ENCODE assay signal across 11 mouse cellular contexts in genomic region chr17:71290486-71291410, GRCm38 (mm10). TPM values are rescaled to one million over a fixed set of nuclear protein-coding genes. Genes with fewer than 3 reads are reported as not detected.
DNase-seq lines count a peak whose midpoint lies in the region; ATAC-seq lines count a peak whose summit lies in the region.
"Had no signal": no experiment of that assay in that cellular context is flagged by ENCODE, and none has a peak within 500 bp of the region (broad histone marks: within the 10 kb centered on the region; RNA-seq: fewer than 3 reads in every experiment).

No protein-coding gene starts in this region.

- intact Hi-C loops in heart, postnatal 25 days (cut with DNase I) = no loop called here
- intact Hi-C loops in gastrocnemius, postnatal 36 days (cut with DNase I) = no loop called here

- H3K4me3 ChIP-seq in heart, embryonic 11.5 days (ENCODE audit: low read depth, low read length) = no peak overlapping the region
- H3K4me3 ChIP-seq: forebrain, embryonic 12.5 days; hindbrain, embryonic 13.5 days had no signal

- DNase-seq in heart, postnatal 25 days (ENCODE audit: low spot score) = no peak
- DNase-seq in spleen, adult 12 weeks (ENCODE audit: low spot score) = peak; percentile 29
- no peak for DNase-seq in spleen, adult 18-20 months
- peak; percentile 70 for DNase-seq in liver
- DNase-seq in adrenal gland, postnatal 4 days (ENCODE audit: low spot score in 2 of 2) = no peak
- DNase-seq in cerebellum, postnatal 10 days = no peak
- DNase-seq in gastrocnemius, postnatal 36 days = no peak
- DNase-seq: cerebellum, adult 11 months had no signal

- WGBS in heart, embryonic 11.5 days (ENCODE audit: insufficient replicate concordance) = 35% methylated on average over 7 of the region's 7 CpGs

- H3K27me3 ChIP-seq in heart, embryonic 11.5 days (ENCODE audit: control insufficient read depth, insufficient read depth, low read length) = no peaks in the 10 kb centered on the region
- H3K27me3 ChIP-seq: forebrain, embryonic 12.5 days; hindbrain, embryonic 13.5 days had no signal

- peak overlapping the region; percentile 78 for H3K27ac ChIP-seq in heart, embryonic 11.5 days (ENCODE audit: low read depth, low read length)
- H3K27ac ChIP-seq: forebrain, embryonic 12.5 days; hindbrain, embryonic 13.5 days had no signal

- peaks cover 62% of the 10 kb centered on the region for H3K4me1 ChIP-seq in heart, embryonic 11.5 days (ENCODE audit: control insufficient read depth, insufficient read depth, low read length)
- H3K4me1 ChIP-seq: hindbrain, embryonic 13.5 days had no signal

- ATAC-seq in heart, embryonic 11.5 days (replicated peaks; ENCODE audit: insufficient number of reproducible peaks, low FRiP score, low TSS enrichment) = peak; percentile 53; the same call in 1 of the 2 replicates

- H3K9ac ChIP-seq in heart, embryonic 11.5 days (ENCODE audit: low read depth, low read length) = no peak overlapping the region
- H3K9ac ChIP-seq: forebrain, embryonic 12.5 days; hindbrain, embryonic 13.5 days had no signal

- no peaks in the 10 kb centered on the region for H3K9me3 ChIP-seq in heart, embryonic 11.5 days (replicated peaks; ENCODE audit: control insufficient read depth, low read length)
- H3K9me3 ChIP-seq: forebrain, embryonic 12.5 days; hindbrain, embryonic 13.5 days had no signal

- H3K36me3 ChIP-seq in heart, embryonic 11.5 days (ENCODE audit: control insufficient read depth, insufficient read depth, low read length) = no peaks in the 10 kb centered on the region
- H3K36me3 ChIP-seq: forebrain, embryonic 12.5 days; hindbrain, embryonic 13.5 days had no signal

- peak overlapping the region; percentile 38 for H3K4me2 ChIP-seq in heart, embryonic 11.5 days
- H3K4me2 ChIP-seq: forebrain, embryonic 12.5 days; hindbrain, embryonic 13.5 days had no signal

RNA-seq across cellular contexts. Expression of gene Emilin2, which starts 21.0 kb away (rescaled TPM):
- polyA plus RNA-seq in heart, embryonic 11.5 days (2014; fragmentation: Nextera tagmentation; extraction: Ambion mirVana) = 59.1 and 81.1 TPM in 2 replicates
- 10 to 100 TPM; 64.3 to 73.1 TPM for total RNA-seq in heart, postnatal 25 days (2021)
- 10 to 100 TPM; 11.1 to 17.6 TPM for total RNA-seq in adrenal gland, postnatal 4 days (2021)
- total RNA-seq in gastrocnemius, postnatal 36 days (2021) = 1 to 10 TPM; 6.6 to 6.7 TPM

Comparison
In these comparisons a context has a peak if more than half of its experiments do, and no peak if none do; other contexts are left out.
1. DNase-seq: peak in spleen, adult 12 weeks (single experiment) and liver (single experiment); none in heart, postnatal 25 days (single experiment), spleen, adult 18-20 months (0 of 2), adrenal gland, postnatal 4 days (0 of 2), cerebellum, postnatal 10 days (0 of 2) and gastrocnemius, postnatal 36 days (0 of 2).